Mouse (Mus musculus) kidney, postnatal 4 days (tissue): ENCODE results near the gene Acot6.

Experiments used
- DNase-seq, 2 experiments: peaks; one replicate each; pipeline ENCODE4 v3.0.0; 2021; ENCODE audit warnings: mixed read lengths in 2 of 2

Acot6 gene

GRCm38 (mm10) chr12:84107692-84108091, 7.2 kb downstream of the Acot6 start:
- no peak for DNase-seq

GRCm38 (mm10) chr12:84109924-84110323, 9.5 kb downstream of the Acot6 start:
- no peak for DNase-seq

DNA sequence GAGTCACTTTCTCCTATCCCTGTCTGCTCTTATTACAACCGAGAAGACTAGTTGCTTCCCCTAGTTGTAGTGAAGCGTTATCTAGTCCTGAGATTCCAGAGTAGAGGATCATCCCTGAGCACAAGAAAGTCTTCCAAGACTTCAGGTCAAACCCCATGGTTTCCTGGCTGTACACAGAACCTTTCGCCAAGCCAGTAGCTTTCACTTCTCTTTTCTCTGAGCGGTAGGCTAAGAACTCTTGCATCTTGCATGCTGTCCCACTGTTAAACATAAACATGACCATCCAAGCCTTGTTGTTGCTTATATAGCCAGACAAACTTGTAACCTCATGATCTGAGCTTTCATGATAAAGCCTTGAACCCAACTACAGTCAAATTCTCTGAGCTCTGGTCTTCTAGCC, 10.4 kb downstream of the Acot6 start:
- no peak for DNase-seq

- no peak for DNase-seq
Observed at GRCm38 (mm10) chr12:84113676-84114075, 13.2 kb downstream of the Acot6 start.

DNA sequence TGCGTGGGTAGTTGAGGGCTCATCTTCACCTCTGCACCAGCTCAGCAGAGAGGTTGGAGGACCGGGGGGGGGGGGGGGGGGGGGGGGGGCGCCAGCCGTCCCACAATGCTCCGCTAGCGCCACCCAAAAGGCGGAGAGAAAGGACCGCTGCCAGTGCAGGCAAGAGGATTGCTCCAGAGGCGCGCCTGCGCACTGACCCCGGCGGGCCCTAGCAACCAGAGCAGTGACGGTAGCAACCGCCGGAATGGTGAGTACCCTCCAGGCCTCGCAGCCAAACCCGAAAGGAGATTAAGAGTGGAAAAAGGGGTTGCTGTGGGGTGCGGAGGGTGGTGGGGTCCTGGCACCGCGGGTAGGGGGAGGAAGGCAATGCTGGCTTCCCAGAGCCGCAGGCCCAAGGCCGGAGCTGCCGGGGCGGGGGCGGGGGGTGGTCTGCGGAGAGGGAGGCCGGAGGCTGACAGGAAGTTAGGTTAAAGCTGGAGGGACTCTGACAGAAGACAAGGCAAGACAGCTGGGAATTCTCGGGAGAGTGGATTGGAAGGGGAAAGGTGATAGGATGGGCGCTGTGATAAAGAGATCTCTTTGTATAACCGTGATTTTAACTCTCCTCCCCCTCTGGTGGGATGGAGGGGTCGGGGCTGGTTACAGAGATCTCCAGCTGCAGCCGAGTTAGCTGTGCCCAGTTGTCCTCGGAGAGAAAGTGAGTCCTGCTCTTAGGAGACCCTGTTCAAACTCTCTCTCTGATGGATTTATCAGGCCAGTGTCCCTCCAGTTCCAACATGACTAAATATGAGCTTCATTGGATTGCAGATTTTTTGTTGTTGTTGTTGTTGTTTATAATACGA, 13.9 kb downstream of the Acot6 start, which contains the start of gene Dnal1:
Gene Dnal1, plus strand, starts transcription at position 214 of the 842 bp plus-strand sequence.
- peak; percentile 94 to 96 for DNase-seq

- no peak for DNase-seq
Observed at GRCm38 (mm10) chr12:84119584-84119983, 19.1 kb downstream of the Acot6 start.

DNA sequence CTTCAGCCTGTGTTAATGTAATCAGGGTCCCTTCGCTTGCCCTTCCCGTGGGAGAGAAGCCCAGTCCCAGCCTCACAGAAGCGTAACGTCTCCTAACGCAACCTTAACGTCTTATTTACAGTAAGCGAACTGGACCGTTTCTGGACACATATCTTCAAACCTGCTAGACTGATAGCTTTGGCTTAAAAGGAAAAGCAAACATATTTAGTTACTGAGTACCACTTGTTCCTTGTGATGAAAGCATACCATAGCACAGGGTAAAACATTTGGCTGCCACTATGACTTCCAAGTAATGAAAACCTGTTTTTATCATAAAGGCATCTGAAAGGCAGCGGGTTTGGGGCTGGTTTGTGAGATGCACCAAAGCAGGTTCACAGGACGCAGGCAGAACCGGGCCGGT, 25.4 kb downstream of the Acot6 start:
- no peak for DNase-seq

DNA sequence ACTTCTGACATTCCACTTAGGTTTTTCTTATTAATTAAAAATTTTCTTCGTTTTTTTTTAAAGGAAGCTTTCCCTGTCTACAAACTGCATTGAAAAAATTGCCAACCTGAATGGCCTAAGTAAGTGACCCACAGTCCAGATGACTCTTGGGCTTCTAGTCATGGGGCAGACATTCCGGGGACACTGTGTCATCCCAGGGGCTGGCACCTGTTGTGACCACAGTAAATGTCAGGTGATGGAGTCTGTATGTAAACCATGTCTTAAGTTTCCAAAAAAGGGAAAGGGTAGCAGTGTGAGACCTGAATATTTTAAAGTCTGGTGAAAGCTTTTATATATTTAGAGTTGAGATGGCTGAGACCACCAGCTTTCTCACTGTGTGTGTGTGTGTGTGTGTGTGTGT, 26.4 kb downstream of the Acot6 start:
- DNase-seq, result no peak

- no peak for DNase-seq
Observed at GRCm38 (mm10) chr12:84128576-84128975, 28.1 kb downstream of the Acot6 start.

DNA sequence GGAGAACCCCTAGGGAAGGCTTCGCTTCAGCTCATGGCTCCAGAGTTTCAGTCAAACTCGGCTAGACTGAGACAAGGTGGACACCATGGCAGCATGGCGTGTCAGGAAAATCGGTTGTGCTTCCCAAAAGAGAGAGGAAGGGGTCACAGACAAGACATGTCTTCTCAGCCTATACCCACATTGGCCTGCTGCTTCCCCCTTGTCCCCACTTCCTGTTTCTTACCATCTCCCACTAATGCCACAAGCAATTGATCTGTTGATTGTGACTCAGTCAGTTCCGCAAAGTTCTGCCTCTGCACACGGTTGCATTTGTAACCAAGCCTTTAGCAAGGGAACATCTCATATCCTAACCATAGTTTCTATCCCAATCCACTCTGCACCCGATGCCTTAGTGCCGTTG, 29.5 kb downstream of the Acot6 start:
- no peak for DNase-seq

GRCm38 (mm10) chr12:84132265-84132664, 31.8 kb downstream of the Acot6 start:
- DNase-seq, result peak; percentile 59 to 66

GRCm38 (mm10) chr12:84137131-84137530, 36.7 kb downstream of the Acot6 start:
- no peak for DNase-seq

- no peak for DNase-seq
Observed at GRCm38 (mm10) chr12:84140135-84140534, 39.7 kb downstream of the Acot6 start.

GRCm38 (mm10) chr12:84141271-84141670, 40.8 kb downstream of the Acot6 start:
- DNase-seq, result no peak

DNA sequence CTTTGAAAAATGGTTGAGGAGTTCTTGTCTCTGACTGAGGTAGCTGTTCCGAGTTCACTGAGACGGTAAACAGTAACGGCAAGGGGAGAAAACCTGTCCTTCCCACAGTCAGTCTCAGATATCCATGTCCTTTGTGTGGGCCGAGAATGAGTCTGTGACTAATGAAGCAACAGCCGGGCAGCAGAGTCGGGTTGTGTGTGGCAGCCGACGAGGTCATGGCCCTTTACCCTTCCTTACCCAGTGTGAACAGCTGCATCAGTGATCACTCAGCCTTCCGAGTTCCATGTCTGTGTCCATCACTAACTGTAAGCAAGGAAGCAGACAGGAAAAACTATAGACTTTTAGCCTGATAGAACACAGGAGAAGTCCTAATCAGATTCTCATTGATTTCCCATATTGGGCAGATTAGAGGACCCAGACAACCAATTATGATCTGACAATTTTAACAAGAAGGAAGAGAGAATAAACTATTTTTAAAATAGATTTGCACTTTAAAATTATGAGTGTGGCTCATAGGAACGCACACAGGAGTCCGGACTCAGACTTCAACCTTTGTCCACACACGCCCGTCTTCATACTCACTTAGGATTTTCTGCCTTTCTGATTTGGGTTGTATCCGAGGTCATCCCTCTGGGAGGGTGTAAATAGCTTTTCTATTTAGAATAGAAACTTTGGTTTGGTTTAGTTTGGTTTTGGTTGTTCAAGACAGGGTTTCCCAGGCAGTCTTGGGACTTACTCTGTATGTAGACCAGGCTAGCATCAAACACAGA, 42.0 kb downstream of the Acot6 start:
- no peak for DNase-seq

- DNase-seq, result peak; percentile 81 to 86
Observed at GRCm38 (mm10) chr12:84147954-84148621, 47.6 kb downstream of the Acot6 start, which contains the start of gene Pnma1. Gene Pnma1, minus strand, starts transcription at chr12:84148489.

- no peak for DNase-seq
Observed at GRCm38 (mm10) chr12:84148622-84149012, 48.2 kb downstream of the Acot6 start.

- DNase-seq, result no peak
Observed at GRCm38 (mm10) chr12:84149971-84150370, 49.5 kb downstream of the Acot6 start.

- no peak for DNase-seq
Observed at GRCm38 (mm10) chr12:84150976-84151375, 50.5 kb downstream of the Acot6 start.

GRCm38 (mm10) chr12:84151911-84152310, 51.5 kb downstream of the Acot6 start:
- DNase-seq, result no peak

GRCm38 (mm10) chr12:84152352-84153190, 52.1 kb downstream of the Acot6 start:
- DNase-seq, result no peak

- DNase-seq, result no peak
Observed at GRCm38 (mm10) chr12:84153414-84153813, 53.0 kb downstream of the Acot6 start.
